Mouse (Mus musculus) liver, adult (tissue): ENCODE results near the gene Dcaf12.

Source experiments
- GATA4 ChIP-seq: IDR thresholded peaks from 2 replicates; pipeline ENCODE4 v1.6.1; 2014; ENCODE audit warnings: mild to moderate bottlenecking, low read length; ENCODE audit not compliant: insufficient replicate concordance

The Dcaf12 gene

GRCm38 (mm10) chr4:41314141-41315129, at the start of gene Dcaf12:
TSS of gene Dcaf12 (minus strand) at chr4:41314889.
- TF ChIP-seq GATA4 = no peak

- no peak for TF ChIP-seq GATA4
These were observed 46.4 kb upstream of the Dcaf12 start for GRCm38 (mm10) chr4:41361059-41361458.

GRCm38 (mm10) chr4:41359358-41359757, 44.7 kb upstream of the Dcaf12 start:
- no peak for TF ChIP-seq GATA4

GRCm38 (mm10) chr4:41358669-41359068, 44.0 kb upstream of the Dcaf12 start:
- no peak for TF ChIP-seq GATA4

GRCm38 (mm10) chr4:41357154-41357553, 42.5 kb upstream of the Dcaf12 start:
- TF ChIP-seq GATA4 = no peak

- TF ChIP-seq GATA4 = no peak
These were observed 38.6 kb upstream of the Dcaf12 start for GRCm38 (mm10) chr4:41353265-41353664.

- no peak for TF ChIP-seq GATA4
These were observed 38.1 kb upstream of the Dcaf12 start for GRCm38 (mm10) chr4:41352758-41353157.

- TF ChIP-seq GATA4 = no peak
These were observed 34.5 kb upstream of the Dcaf12 start for GRCm38 (mm10) chr4:41349199-41349591.

GRCm38 (mm10) chr4:41348584-41349198, 34.0 kb upstream of the Dcaf12 start, which contains the start of gene Ubap1:
TSS of gene Ubap1 (plus strand) at chr4:41348996.
- TF ChIP-seq GATA4 = peak; percentile 19; the same call in 1 of the 2 replicates

GRCm38 (mm10) chr4:41347839-41348238, 33.1 kb upstream of the Dcaf12 start:
- TF ChIP-seq GATA4 = no peak

- no peak for TF ChIP-seq GATA4
These were observed 31.3 kb upstream of the Dcaf12 start for GRCm38 (mm10) chr4:41346011-41346410.

GRCm38 (mm10) chr4:41340912-41341550, 26.3 kb upstream of the Dcaf12 start:
- TF ChIP-seq GATA4 = no peak

GRCm38 (mm10) chr4:41336546-41336945, 21.9 kb upstream of the Dcaf12 start:
- TF ChIP-seq GATA4 = no peak

- TF ChIP-seq GATA4 = no peak
These were observed 17.2 kb upstream of the Dcaf12 start for GRCm38 (mm10) chr4:41331698-41332421.

GRCm38 (mm10) chr4:41331085-41331484, 16.4 kb upstream of the Dcaf12 start:
- no peak for TF ChIP-seq GATA4
